Mouse (Mus musculus): ENCODE data around the gene Pptc7. TPM values are rescaled to one million over a fixed set of nuclear protein-coding genes. Genes with fewer than 3 reads are reported as not detected.

Gene Pptc7
- polyA plus RNA-seq, 1 experiment from 2014 or later: 10.9 TPM

DNA sequence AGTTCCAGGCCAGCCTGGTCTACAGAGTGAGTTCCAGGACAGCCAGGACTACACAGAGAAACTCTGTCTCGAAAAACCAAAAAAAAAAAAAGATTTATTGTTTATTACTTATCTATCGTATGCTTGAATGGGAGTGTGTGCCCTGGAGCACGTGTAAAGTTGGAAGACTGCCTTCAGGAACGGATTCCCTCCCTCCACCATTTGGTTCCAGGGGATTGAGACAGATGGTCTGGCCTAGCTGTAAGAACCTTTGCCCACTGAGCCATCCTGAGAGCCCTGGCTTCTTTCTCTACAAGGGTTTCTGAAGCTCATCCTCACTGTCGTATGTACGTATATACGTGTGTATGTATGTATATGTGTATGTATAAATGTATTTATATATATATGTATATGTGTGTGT, 5.2 kb upstream of the Pptc7 start:
- H3K4me1 ChIP-seq (ENCODE audit: control insufficient read depth, insufficient read depth, low read length): no peaks in the 10 kb centered on the region
- ATAC-seq (ENCODE audit: low FRiP score, low TSS enrichment): no peak
- no peak overlapping the region for H3K9ac ChIP-seq (ENCODE audit: low read depth, low read length)
- H3K9me3 ChIP-seq (ENCODE audit: control insufficient read depth, low read length): no peaks in the 10 kb centered on the region
- 64% methylated on average over 7 of the region's 7 CpGs for WGBS
- no peak overlapping the region for H3K27ac ChIP-seq (ENCODE audit: low read depth, low read length)
- no peak overlapping the region for H3K4me2 ChIP-seq (replicated peaks; ENCODE audit: low read depth, low read length)
- H3K27me3 ChIP-seq (ENCODE audit: control insufficient read depth, insufficient read depth, low read length): no peaks in the 10 kb centered on the region
- H3K36me3 ChIP-seq (ENCODE audit: control insufficient read depth, insufficient read depth, low read length): no peaks in the 10 kb centered on the region
- no peak overlapping the region for H3K4me3 ChIP-seq (ENCODE audit: low read length)

DNA sequence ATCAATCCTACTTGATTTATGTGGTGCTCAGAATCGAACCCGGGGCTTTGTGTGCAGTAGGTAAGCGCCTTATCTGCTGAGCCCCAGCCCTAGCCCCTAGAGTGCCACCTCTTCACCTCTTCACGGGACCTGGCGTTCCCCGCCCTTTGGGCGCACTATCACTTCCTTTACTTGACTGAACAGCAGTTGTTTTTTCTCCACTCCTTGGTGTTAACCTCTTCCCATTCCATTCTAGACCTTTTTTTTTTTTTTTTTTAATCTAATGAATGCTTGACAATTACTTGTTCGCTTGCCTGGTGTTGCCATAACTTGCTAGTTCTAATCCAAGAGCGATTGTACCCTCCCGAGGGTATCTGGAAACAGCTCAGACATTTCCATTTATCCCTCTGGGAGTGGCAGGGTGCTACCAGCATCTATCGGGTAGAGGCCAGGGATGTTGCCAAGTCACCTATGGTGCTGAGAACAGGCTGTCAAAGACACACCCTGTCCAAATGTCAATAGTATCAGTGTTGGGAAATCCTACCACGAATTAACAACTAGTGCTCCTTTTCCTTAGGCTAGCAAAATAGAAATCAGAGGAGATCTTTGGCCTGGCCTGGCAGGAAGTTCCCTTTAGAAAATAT, 4.3 kb upstream of the Pptc7 start:
- 83% methylated on average over 12 of the region's 12 CpGs for WGBS
- no peaks in the 10 kb centered on the region for H3K36me3 ChIP-seq (ENCODE audit: control insufficient read depth, insufficient read depth, low read length)
- H3K4me2 ChIP-seq (replicated peaks; ENCODE audit: low read depth, low read length): no peak overlapping the region
- H3K4me1 ChIP-seq (ENCODE audit: control insufficient read depth, insufficient read depth, low read length): no peaks in the 10 kb centered on the region
- H3K27me3 ChIP-seq (ENCODE audit: control insufficient read depth, insufficient read depth, low read length): no peaks in the 10 kb centered on the region
- H3K27ac ChIP-seq (ENCODE audit: low read depth, low read length): no peak overlapping the region
- H3K9ac ChIP-seq (ENCODE audit: low read depth, low read length): no peak overlapping the region
- H3K4me3 ChIP-seq (ENCODE audit: low read length): no peak overlapping the region
- ATAC-seq (ENCODE audit: low FRiP score, low TSS enrichment): no peak
- H3K9me3 ChIP-seq (ENCODE audit: control insufficient read depth, low read length): no peaks in the 10 kb centered on the region

DNA sequence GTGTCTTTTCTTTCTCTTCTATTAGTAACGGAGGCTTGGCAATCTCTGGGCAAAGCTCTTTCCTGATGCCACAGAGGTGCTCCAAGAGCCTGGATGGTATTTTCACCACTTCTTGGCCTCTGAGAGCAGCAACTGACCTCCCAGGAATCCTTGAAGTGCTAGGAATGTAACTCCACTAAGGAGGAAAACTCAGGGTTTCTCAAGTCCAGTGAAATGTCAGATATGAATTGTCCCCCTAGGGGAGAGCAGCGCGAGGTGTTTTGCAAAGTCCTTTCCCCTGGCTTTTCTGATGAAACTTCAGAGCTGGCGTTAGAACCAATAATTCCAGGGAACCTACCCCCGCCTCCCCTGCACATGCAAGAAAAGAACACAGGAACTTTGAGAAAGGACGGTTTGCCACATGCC, 3.7 kb upstream of the Pptc7 start:
- Histone ChIP-seq H3K4me2 (replicated peaks; ENCODE audit: low read depth, low read length) (peak overlapping the region; percentile 21; the same call in 1 of the 2 replicates), H3K36me3 (ENCODE audit: control insufficient read depth, insufficient read depth, low read length) (no peaks in the 10 kb centered on the region), H3K9me3 (ENCODE audit: control insufficient read depth, low read length) (no peaks in the 10 kb centered on the region), H3K27ac (ENCODE audit: low read depth, low read length) (no peak overlapping the region), H3K27me3 (ENCODE audit: control insufficient read depth, insufficient read depth, low read length) (no peaks in the 10 kb centered on the region), H3K4me3 (ENCODE audit: low read length) (no peak overlapping the region), H3K9ac (ENCODE audit: low read depth, low read length) (no peak overlapping the region), H3K4me1 (ENCODE audit: control insufficient read depth, insufficient read depth, low read length) (peaks cover 4% of the 10 kb centered on the region; the same call in 1 of the 2 replicates)
- WGBS: 40% methylated on average over 6 of the region's 6 CpGs
- no peak for ATAC-seq (ENCODE audit: low FRiP score, low TSS enrichment)

GRCm38 (mm10) chr5:122280827-122281462, 3.2 kb upstream of the Pptc7 start:
- Histone ChIP-seq H3K27ac (ENCODE audit: low read depth, low read length) (no peak overlapping the region), H3K4me1 (ENCODE audit: control insufficient read depth, insufficient read depth, low read length) (peaks cover 9% of the 10 kb centered on the region; the same call in 1 of the 2 replicates), H3K9ac (ENCODE audit: low read depth, low read length) (no peak overlapping the region), H3K4me2 (replicated peaks; ENCODE audit: low read depth, low read length) (peak overlapping the region; percentile 21; the same call in 1 of the 2 replicates), H3K4me3 (ENCODE audit: low read length) (no peak overlapping the region), H3K27me3 (ENCODE audit: control insufficient read depth, insufficient read depth, low read length) (no peaks in the 10 kb centered on the region), H3K36me3 (ENCODE audit: control insufficient read depth, insufficient read depth, low read length) (no peaks in the 10 kb centered on the region), H3K9me3 (ENCODE audit: control insufficient read depth, low read length) (no peaks in the 10 kb centered on the region)
- 31% methylated on average over 19 of the region's 19 CpGs for WGBS
- no peak for ATAC-seq (ENCODE audit: low FRiP score, low TSS enrichment)

DNA sequence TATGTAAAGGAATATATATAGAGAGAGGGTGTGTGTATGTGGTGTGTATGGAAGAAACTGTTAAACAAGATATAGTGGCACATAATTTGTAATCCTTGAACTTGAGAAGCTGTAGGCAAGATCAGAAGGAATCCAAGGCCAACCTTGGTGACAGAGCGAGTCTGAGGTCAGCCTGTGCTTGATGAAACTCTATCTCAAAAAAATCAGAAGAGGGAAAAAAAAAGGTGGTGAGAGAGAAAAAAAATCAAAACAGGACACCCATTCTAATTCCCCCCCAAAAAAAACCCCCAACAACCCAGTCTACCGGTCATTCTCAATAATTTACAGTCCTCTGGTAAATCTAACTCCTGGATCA, 360 bp upstream of the Pptc7 start:
- Histone ChIP-seq H3K36me3 (ENCODE audit: control insufficient read depth, insufficient read depth, low read length) (peaks cover 6% of the 10 kb centered on the region; the same call in 1 of the 2 replicates), H3K4me1 (ENCODE audit: control insufficient read depth, insufficient read depth, low read length) (peaks cover 12% of the 10 kb centered on the region; the same call in 1 of the 2 replicates), H3K4me2 (replicated peaks; ENCODE audit: low read depth, low read length) (peak overlapping the region; percentile 93), H3K27me3 (ENCODE audit: control insufficient read depth, insufficient read depth, low read length) (no peaks in the 10 kb centered on the region), H3K9ac (ENCODE audit: low read depth, low read length) (no peak overlapping the region), H3K27ac (ENCODE audit: low read depth, low read length) (no peak overlapping the region), H3K4me3 (ENCODE audit: low read length) (peak overlapping the region; percentile 97), H3K9me3 (ENCODE audit: control insufficient read depth, low read length) (no peaks in the 10 kb centered on the region)
- WGBS: 14% methylated on average over 2 of the region's 2 CpGs
- no peak for ATAC-seq (ENCODE audit: low FRiP score, low TSS enrichment)

GRCm38 (mm10) chr5:122285029-122285766, 1.0 kb downstream of the Pptc7 start:
- Histone ChIP-seq H3K27me3 (ENCODE audit: control insufficient read depth, insufficient read depth, low read length) (no peaks in the 10 kb centered on the region), H3K4me1 (ENCODE audit: control insufficient read depth, insufficient read depth, low read length) (peaks cover 12% of the 10 kb centered on the region; the same call in 1 of the 2 replicates), H3K27ac (ENCODE audit: low read depth, low read length) (no peak overlapping the region), H3K4me2 (replicated peaks; ENCODE audit: low read depth, low read length) (peak overlapping the region; percentile 93), H3K36me3 (ENCODE audit: control insufficient read depth, insufficient read depth, low read length) (peaks cover 6% of the 10 kb centered on the region; the same call in 1 of the 2 replicates), H3K9ac (ENCODE audit: low read depth, low read length) (peak overlapping the region; percentile 91), H3K4me3 (ENCODE audit: low read length) (peak overlapping the region; percentile 97), H3K9me3 (ENCODE audit: control insufficient read depth, low read length) (no peaks in the 10 kb centered on the region)
- under 1% methylated on average over 34 of the region's 34 CpGs for WGBS
- peak; percentile 53; the same call in 1 of the 2 replicates for ATAC-seq (ENCODE audit: low FRiP score, low TSS enrichment)

DNA sequence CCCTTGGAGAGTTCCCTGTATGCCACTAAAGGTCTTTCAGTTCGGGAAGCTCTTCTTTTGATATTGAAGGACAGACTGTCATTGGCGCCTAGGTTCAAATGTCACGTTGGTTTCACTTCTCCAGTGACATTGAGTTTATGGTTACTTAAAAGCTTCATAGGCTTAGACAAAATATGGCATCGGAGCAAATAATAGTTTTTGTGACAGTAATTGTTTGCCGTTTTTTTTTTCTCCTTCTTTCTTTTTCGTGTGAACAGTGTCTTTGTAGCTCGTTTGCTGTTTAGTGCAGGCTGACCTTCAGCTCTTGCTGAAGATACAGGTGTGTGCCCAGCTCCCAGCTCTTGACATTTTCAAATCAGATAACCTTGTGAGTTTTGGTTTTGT, 1.6 kb downstream of the Pptc7 start:
- H3K4me2 ChIP-seq (replicated peaks; ENCODE audit: low read depth, low read length): peak overlapping the region; percentile 93
- peaks cover 12% of the 10 kb centered on the region; the same call in 1 of the 2 replicates for H3K4me1 ChIP-seq (ENCODE audit: control insufficient read depth, insufficient read depth, low read length)
- H3K4me3 ChIP-seq (ENCODE audit: low read length): peak overlapping the region; percentile 97
- no peak for ATAC-seq (ENCODE audit: low FRiP score, low TSS enrichment)
- no peaks in the 10 kb centered on the region for H3K27me3 ChIP-seq (ENCODE audit: control insufficient read depth, insufficient read depth, low read length)
- H3K9ac ChIP-seq (ENCODE audit: low read depth, low read length): peak overlapping the region; percentile 91; the same call in 1 of the 2 replicates
- peaks cover 6% of the 10 kb centered on the region; the same call in 1 of the 2 replicates for H3K36me3 ChIP-seq (ENCODE audit: control insufficient read depth, insufficient read depth, low read length)
- H3K9me3 ChIP-seq (ENCODE audit: control insufficient read depth, low read length): no peaks in the 10 kb centered on the region
- WGBS: 45% methylated on average over 7 of the region's 7 CpGs
- no peak overlapping the region for H3K27ac ChIP-seq (ENCODE audit: low read depth, low read length)

- H3K4me2 ChIP-seq (replicated peaks; ENCODE audit: low read depth, low read length): peak overlapping the region; percentile 93; the same call in 1 of the 2 replicates
- peaks cover 6% of the 10 kb centered on the region; the same call in 1 of the 2 replicates for H3K36me3 ChIP-seq (ENCODE audit: control insufficient read depth, insufficient read depth, low read length)
- H3K4me3 ChIP-seq (ENCODE audit: low read length): peak overlapping the region; percentile 97; the same call in 1 of the 2 replicates
- H3K27ac ChIP-seq (ENCODE audit: low read depth, low read length): no peak overlapping the region
- no peaks in the 10 kb centered on the region for H3K27me3 ChIP-seq (ENCODE audit: control insufficient read depth, insufficient read depth, low read length)
- WGBS: 89% methylated on average over 10 of the region's 10 CpGs
- H3K9ac ChIP-seq (ENCODE audit: low read depth, low read length): peak overlapping the region; percentile 9; the same call in 1 of the 2 replicates
- H3K9me3 ChIP-seq (ENCODE audit: control insufficient read depth, low read length): no peaks in the 10 kb centered on the region
- no peak for ATAC-seq (ENCODE audit: low FRiP score, low TSS enrichment)
- peaks cover 12% of the 10 kb centered on the region; the same call in 1 of the 2 replicates for H3K4me1 ChIP-seq (ENCODE audit: control insufficient read depth, insufficient read depth, low read length)
Measured at GRCm38 (mm10) chr5:122286191-122286590, 2.0 kb downstream of the Pptc7 start.

All from kidney, embryonic 14.5 days (tissue).